Mouse (Mus musculus) limb, embryonic 14.5 days (tissue): ENCODE data around the gene Gab1. TPM values are rescaled to one million over a fixed set of nuclear protein-coding genes. Genes with fewer than 3 reads are reported as not detected.
A peak's percentile ranks its signal among the peaks of the same experiment; 100 is the strongest.

Experiments used
- ATAC-seq: fragments of 200-750 bp; cut with Nextera tagmentation; 2 replicates; pipeline ENCODE4 v1.8.0; 2017; ENCODE audit warnings: low read depth, moderate number of reproducible peaks, moderate TSS enrichment; ENCODE audit not compliant: low FRiP score
- DNase-seq: peaks from one replicate; pipeline ENCODE4 v3.0.0-alpha.2; 2015; ENCODE audit warnings: low spot score
- H3K27ac ChIP-seq: fragments of 300-500 bp; sonication (generic); replicated peaks from 2 replicates; pipeline ENCODE4 v1.5.1; 2014; ENCODE audit warnings: low read depth, mild to moderate bottlenecking, low read length, moderate library complexity, mixed read lengths
- H3K27me3 ChIP-seq: fragments of 300-500 bp; sonication (generic); 2 replicates; pipeline ENCODE4 v1.6.1; 2014; ENCODE audit warnings: low read length, mixed read lengths; ENCODE audit not compliant: control insufficient read depth, insufficient read depth
- H3K36me3 ChIP-seq: fragments of 300-500 bp; sonication (generic); 2 replicates; pipeline ENCODE4 v1.6.1; 2014; ENCODE audit warnings: mild to moderate bottlenecking, low read length, moderate library complexity, mixed read lengths; ENCODE audit not compliant: control insufficient read depth, insufficient read depth
- H3K4me1 ChIP-seq: fragments of 300-500 bp; sonication (generic); 2 replicates; pipeline ENCODE4 v1.6.1; 2014; ENCODE audit warnings: antibody characterized with exemption, low read length, mixed read lengths; ENCODE audit not compliant: control insufficient read depth, insufficient read depth
- H3K4me2 ChIP-seq: fragments of 300-500 bp; sonication (generic); replicated peaks from 2 replicates; pipeline ENCODE4 v1.6.1; 2014; ENCODE audit warnings: low read depth, mild to moderate bottlenecking, low read length, moderate library complexity; ENCODE audit not compliant: severe bottlenecking
- H3K4me3 ChIP-seq: fragments of 300-500 bp; sonication (generic); replicated peaks from 2 replicates; pipeline ENCODE4 v1.5.1; 2014; ENCODE audit warnings: low read length
- H3K9ac ChIP-seq: fragments of 300-500 bp; sonication (generic); 2 replicates; pipeline ENCODE4 v1.6.1; 2014; ENCODE audit warnings: mild to moderate bottlenecking, low read depth, low read length, moderate library complexity; ENCODE audit not compliant: severe bottlenecking
- H3K9me3 ChIP-seq: fragments of 300-500 bp; sonication (generic); 2 replicates; pipeline ENCODE4 v1.6.1; 2016; ENCODE audit warnings: low read length; ENCODE audit not compliant: control insufficient read depth
- POLR2A ChIP-seq: fragments of 200-500 bp; IDR thresholded peaks from 2 replicates; pipeline ENCODE4 v1.8.0; 2012; ENCODE audit warnings: inconsistent platforms, mild to moderate bottlenecking, moderate library complexity, borderline replicate concordance; ENCODE audit not compliant: insufficient read depth, insufficient read length; ENCODE audit errors: extremely low read depth
- WGBS: fragments of 180-500 bp; shearing (Covaris S2); extraction: QIAGEN DNeasy Blood & Tissue Kit; methylation state at CpG from one replicate; pipeline ENCODE4 v1.1.7; 2014; 5-methylcytosine and 5-hydroxymethylcytosine counted together
- polyA plus RNA-seq, 2 experiments: library from polyadenylated mRNA; depleted of rRNA in 1 of 2; stranded (reverse) in 1 of 2; unstranded in 1 of 2; fragments of >200 nt; fragmentation: Nextera tagmentation in 1 of 2; extraction: Ambion mirVana in 1 of 2; gene quantifications; 2 replicates each; pipeline versions ENCODE4 v1.2.1 to v1.2.3; 2012 to 2014

The Gab1 gene
- polyA plus RNA-seq, 2 experiments = 41.3 to 44.8 TPM

DNA sequence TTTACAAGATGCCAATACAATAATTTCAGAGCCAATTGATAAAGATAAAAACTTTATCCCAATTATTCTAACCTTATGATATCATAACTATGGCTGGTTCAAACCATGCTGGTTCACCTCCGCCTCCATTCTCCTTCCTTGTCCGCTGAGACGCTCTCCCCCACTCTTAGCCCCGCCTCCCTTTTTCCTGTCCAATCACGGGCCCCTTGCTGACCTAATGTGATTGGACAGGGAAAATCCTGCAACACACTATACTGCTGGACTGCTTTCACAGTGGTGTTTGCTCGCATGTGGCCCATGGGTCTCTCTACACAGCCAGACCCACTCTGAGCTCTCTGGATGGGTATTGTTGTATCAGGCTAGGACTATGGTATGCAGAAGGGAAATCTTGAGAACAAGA, 38.2 kb upstream of the Gab1 start:
- DNase-seq (no peak), ATAC-seq (no peak)
- TF ChIP-seq POLR2A = no peak
- Histone ChIP-seq H3K4me1 (0 out of 2 replicates have a peak, but pooled peaks cover 5% of the 10 kb centered on the region), H3K36me3 (no peaks in the 10 kb centered on the region), H3K9ac (no peak overlapping the region), H3K27ac (no peak overlapping the region), H3K4me2 (no peak overlapping the region), H3K27me3 (no peaks in the 10 kb centered on the region), H3K9me3 (no peaks in the 10 kb centered on the region), H3K4me3 (no peak overlapping the region)
- WGBS = 87% methylated on average over 6 of the region's 6 CpGs

DNA sequence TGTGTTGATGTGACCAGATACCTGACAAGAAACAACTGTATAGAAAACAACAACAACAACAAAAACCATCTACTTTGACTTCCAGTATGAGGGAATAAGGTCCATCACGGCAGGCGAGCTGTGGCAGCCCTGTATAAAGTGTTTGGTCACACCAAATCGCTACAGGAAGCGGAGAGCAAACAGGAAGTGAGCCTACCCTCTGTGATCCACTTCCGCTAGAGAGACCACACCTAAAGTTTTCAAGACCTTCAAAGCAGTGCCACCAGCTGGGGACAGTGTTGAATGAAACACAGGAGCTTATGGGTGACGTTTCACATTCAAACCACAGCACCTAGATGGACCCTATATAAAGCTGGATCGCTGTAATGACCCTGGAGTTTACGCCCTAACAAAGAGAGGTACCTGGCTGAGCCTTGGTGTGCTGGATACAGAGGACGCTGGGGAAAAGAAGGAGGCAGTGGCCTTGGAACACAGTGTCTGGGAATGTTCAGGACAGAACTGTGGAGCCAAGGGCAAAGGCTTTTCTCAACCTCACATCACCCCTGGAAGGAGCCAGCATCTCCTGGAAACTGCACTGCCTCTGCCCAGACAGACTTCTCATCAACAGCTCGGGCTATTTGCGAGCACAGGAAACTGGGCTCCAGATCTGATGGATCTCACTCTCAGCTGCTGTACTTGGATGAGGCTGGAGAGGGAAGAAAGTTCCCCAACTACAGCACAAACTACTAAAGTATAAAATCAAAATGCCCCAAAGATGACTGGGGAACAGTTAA, 36.3 kb upstream of the Gab1 start:
- ATAC-seq = no peak
- WGBS = 71% methylated on average over 11 of the region's 11 CpGs
- TF ChIP-seq POLR2A = no peak
- H3K9me3 ChIP-seq = no peaks in the 10 kb centered on the region
- no peak overlapping the region for H3K27ac ChIP-seq
- peaks cover 7% of the 10 kb centered on the region for H3K4me1 ChIP-seq
- H3K4me2 ChIP-seq = no peak overlapping the region
- no peak overlapping the region for H3K4me3 ChIP-seq
- H3K36me3 ChIP-seq = no peaks in the 10 kb centered on the region
- no peaks in the 10 kb centered on the region for H3K27me3 ChIP-seq
- DNase-seq = no peak
- no peak overlapping the region for H3K9ac ChIP-seq

DNA sequence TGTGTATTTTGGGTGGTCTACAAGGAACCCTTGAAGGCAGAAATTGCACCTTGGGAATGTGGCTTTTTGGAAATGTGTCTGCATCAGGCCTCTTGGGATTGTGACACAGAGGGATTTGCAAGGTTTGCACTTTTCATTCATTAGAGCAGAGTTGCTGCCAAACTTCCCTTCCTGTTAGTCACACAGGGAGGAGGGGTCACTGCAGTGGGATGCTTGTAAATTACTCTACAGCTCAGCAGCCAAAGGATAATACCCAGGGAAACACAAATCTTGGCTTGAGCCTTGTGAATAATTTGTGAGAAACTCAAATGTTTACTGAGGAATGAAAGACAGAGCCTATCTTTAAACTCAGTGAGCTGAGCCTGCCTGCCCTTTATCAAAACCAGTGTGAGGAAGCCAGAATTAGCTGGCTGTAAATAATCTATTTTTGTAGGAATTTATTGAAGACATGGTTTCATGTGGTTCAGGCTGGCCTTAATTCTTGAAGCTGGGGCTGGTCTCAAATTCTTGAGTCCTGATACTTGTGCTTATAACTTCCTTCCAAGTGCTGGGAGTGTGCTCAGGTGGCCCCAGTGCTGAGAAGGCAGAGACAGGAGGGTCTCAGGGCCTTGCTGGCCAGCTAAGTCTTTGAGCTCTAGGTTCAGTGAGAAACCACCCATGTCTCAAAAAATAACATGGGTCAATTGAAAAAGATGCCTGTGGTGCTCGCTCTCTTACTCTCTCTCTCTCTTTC, 32.9 kb upstream of the Gab1 start:
- peak overlapping the region; percentile 28 for H3K27ac ChIP-seq
- DNase-seq = peak; percentile 83
- H3K36me3 ChIP-seq = no peaks in the 10 kb centered on the region

DNA sequence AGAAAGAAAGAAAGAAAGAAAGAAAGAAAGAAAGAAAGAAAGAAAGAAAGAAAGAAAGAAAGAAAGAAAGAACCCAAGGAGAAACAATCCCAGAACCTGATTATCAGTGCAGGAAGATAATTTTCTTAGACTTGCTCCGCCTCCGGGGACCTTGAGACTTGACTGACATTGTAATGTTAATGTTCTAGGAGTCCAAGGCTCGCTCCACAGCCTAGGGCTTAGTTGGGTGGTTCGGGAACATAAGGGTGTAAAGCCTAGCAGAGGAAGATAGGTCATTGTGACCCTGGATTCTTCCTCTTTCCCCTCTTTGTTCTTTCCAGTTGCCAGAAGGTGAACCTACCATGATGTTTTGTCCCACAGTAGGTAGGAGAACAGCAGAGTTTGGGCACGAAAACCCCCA, 31.1 kb upstream of the Gab1 start:
- Histone ChIP-seq H3K4me3 (no peak overlapping the region), H3K4me1 (peaks cover 11% of the 10 kb centered on the region), H3K9ac (no peak overlapping the region), H3K27me3 (no peaks in the 10 kb centered on the region), H3K36me3 (no peaks in the 10 kb centered on the region), H3K27ac (no peak overlapping the region), H3K9me3 (no peaks in the 10 kb centered on the region), H3K4me2 (no peak overlapping the region)
- ATAC-seq (no peak), DNase-seq (no peak)
- WGBS = 88% methylated on average over 5 of the region's 5 CpGs
- no peak for TF ChIP-seq POLR2A

More for the DNA sequence above, 32.9 kb upstream of the Gab1 start:
- H3K4me3 ChIP-seq = no peak overlapping the region
- peaks cover 11% of the 10 kb centered on the region for H3K4me1 ChIP-seq
- no peaks in the 10 kb centered on the region for H3K27me3 ChIP-seq
- no peak overlapping the region for H3K4me2 ChIP-seq
- WGBS = 89% methylated on average over 1 of the region's 1 CpGs
- peak; percentile 64 for ATAC-seq
- no peak overlapping the region for H3K9ac ChIP-seq
- no peak for TF ChIP-seq POLR2A
- no peaks in the 10 kb centered on the region for H3K9me3 ChIP-seq

DNA sequence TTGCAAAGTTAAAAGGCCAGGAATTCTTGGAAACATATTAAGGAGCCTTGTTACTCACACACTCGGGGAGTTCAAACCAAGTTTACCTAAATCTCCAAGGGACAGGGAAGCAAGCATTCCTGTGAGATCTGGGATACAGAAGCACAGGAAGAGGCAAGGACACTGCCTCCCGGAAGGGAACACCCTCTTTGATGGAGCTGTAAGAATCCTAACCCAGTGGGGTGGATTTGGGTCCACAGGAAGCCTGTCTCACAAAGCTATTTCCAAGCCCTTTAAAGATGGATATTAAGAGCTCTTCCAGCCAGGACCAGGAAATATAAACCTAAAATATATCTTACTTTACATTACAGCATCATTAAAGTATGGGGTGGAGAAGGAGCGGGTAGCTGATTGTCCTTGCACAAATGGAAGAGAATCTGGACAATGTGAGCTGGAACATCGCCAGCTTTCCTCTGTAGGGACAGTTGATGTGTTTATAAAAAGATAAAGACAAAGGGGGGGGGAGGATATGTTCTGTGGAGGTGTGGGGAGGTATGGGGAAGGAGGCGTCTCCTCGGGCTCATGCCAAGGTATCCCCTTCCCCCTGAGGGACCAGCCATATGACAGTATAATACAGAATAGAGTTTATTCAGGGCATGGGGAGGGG, 28.1 kb upstream of the Gab1 start:
- H3K27me3 ChIP-seq = no peaks in the 10 kb centered on the region
- no peak overlapping the region for H3K4me3 ChIP-seq
- ATAC-seq (peak; percentile 31; the same call in 1 of the 2 replicates), DNase-seq (peak; percentile 72)
- peaks cover 11% of the 10 kb centered on the region for H3K4me1 ChIP-seq
- H3K9me3 ChIP-seq = no peaks in the 10 kb centered on the region
- H3K9ac ChIP-seq = no peak overlapping the region
- WGBS = 52% methylated on average over 6 of the region's 6 CpGs
- no peak overlapping the region for H3K4me2 ChIP-seq
- H3K36me3 ChIP-seq = no peaks in the 10 kb centered on the region
- no peak for TF ChIP-seq POLR2A
- no peak overlapping the region; the same call in 1 of the 2 replicates for H3K27ac ChIP-seq
